Mouse (Mus musculus) ES-Bruce4 (cell line): ENCODE results near the gene Mfsd14a.

Experiments
- CTCF ChIP-seq: IDR thresholded peaks from one replicate; pipeline ENCODE4 v1.8.1; 2011; ENCODE audit warnings: low read depth, low read length
- EP300 ChIP-seq: IDR thresholded peaks from 2 replicates; pipeline ENCODE4 v1.6.1; 2011; ENCODE audit warnings: low read depth, low read length; ENCODE audit not compliant: insufficient read depth
- POLR2A ChIP-seq: IDR thresholded peaks from one replicate; pipeline ENCODE4 v1.8.1; 2011; ENCODE audit warnings: low read length; ENCODE audit not compliant: insufficient read depth

DNA sequence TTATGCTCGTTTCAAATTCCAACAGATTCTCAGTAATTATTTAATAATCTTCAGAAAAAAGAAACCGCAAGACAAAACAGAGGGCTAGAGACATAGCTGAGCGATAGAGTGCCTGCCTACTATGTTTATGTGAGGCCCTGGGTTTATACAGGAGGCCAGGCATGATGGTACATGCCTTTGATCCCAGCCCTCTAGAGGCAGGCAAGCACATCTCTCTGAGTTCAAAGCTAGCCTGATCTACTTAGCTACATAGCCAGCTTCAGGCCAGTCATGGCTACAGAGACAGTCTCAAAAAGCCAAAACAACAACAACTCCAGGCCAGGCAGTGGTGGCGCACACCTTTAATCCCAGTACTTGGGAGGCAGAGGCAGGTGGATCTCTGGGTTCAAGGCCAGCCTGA, 39.1 kb upstream of the Mfsd14a start:
- no peak for TF ChIP-seq CTCF
- TF ChIP-seq POLR2A, result no peak
- no peak for TF ChIP-seq EP300
